Mouse (Mus musculus) thymus, adult 2 months (tissue): ENCODE data around the gene Ppp1r32.

Experiments used
- CTCF ChIP-seq: fragments of 200-500 bp; IDR thresholded peaks from 2 replicates; pipeline ENCODE4 v1.5.1; 2012; ENCODE audit warnings: mild to moderate bottlenecking, control low read depth, low read length, moderate library complexity, borderline replicate concordance; ENCODE audit not compliant: control insufficient read depth, poor library complexity, insufficient read depth; ENCODE audit errors: extremely low read depth
- POLR2A ChIP-seq: fragments of 200-500 bp; IDR thresholded peaks from 2 replicates; pipeline ENCODE4 v1.6.1; 2012; ENCODE audit warnings: mild to moderate bottlenecking, low read length, control low read depth, moderate library complexity; ENCODE audit not compliant: control insufficient read depth, poor library complexity, insufficient read depth; ENCODE audit errors: extremely low read depth

- TF ChIP-seq POLR2A: no peak
- TF ChIP-seq CTCF: no peak
Observed at GRCm38 (mm10) chr19:10449708-10450107, 33.0 kb downstream of the Ppp1r32 start.
